Mouse (Mus musculus): ENCODE data around the gene Rps3a1.
"Not testable (repeated sequence)": the region's sequence is repeated elsewhere in the genome, so short reads cannot be mapped to it uniquely, and the experiment has no call there.

Rps3a1 gene

GRCm38 (mm10) chr3:86112766-86113165 is 29.7 kb downstream of the Rps3a1 start:
- DNase-seq: no peak

GRCm38 (mm10) chr3:86110077-86110476 is 32.4 kb downstream of the Rps3a1 start:
- peak; percentile 52 for DNase-seq

- DNase-seq: no peak
These were observed 33.4 kb downstream of the Rps3a1 start for GRCm38 (mm10) chr3:86109099-86109498.

GRCm38 (mm10) chr3:86108576-86108975 is 33.9 kb downstream of the Rps3a1 start:
- no peak for DNase-seq

- no peak for DNase-seq
These were observed 34.6 kb downstream of the Rps3a1 start for GRCm38 (mm10) chr3:86107637-86108539.

GRCm38 (mm10) chr3:86106086-86106632 is 36.3 kb downstream of the Rps3a1 start:
- no peak for DNase-seq

- no peak for DNase-seq
These were observed 37.6 kb downstream of the Rps3a1 start for GRCm38 (mm10) chr3:86104909-86105308.

- not testable (repeated sequence) for DNase-seq
These were observed 38.1 kb downstream of the Rps3a1 start for GRCm38 (mm10) chr3:86104433-86104832.

- no peak for DNase-seq
These were observed 38.8 kb downstream of the Rps3a1 start for GRCm38 (mm10) chr3:86103449-86104291.

GRCm38 (mm10) chr3:86101956-86102355 is 40.5 kb downstream of the Rps3a1 start:
- DNase-seq: no peak

- no peak for DNase-seq
These were observed 48.6 kb downstream of the Rps3a1 start for GRCm38 (mm10) chr3:86093907-86094306.

GRCm38 (mm10) chr3:86093213-86093845 is 49.2 kb downstream of the Rps3a1 start:
- no peak for DNase-seq
